Mouse (Mus musculus) MEL (cell line): ENCODE data around the gene Grb2. TPM values are rescaled to one million over a fixed set of nuclear protein-coding genes. Genes with fewer than 3 reads are reported as not detected.

Experiments used
- DNase-seq: peaks from one replicate; pipeline ENCODE4 v3.0.0; 2011; ENCODE audit warnings: low read depth, low spot score
- H3K27ac ChIP-seq: 2 replicates; pipeline ENCODE4 v1.5.1; 2012; ENCODE audit warnings: low read depth, mild to moderate bottlenecking, control low read depth, low read length, moderate library complexity; ENCODE audit not compliant: control insufficient read depth
- H3K27me3 ChIP-seq, 2 experiments: fragments of 150-350 bp in 1 of 2; sonication (generic) in 1 of 2; 2 replicates each; pipeline ENCODE4 v1.6.1; 2012; ENCODE audit warnings: low read length in 2 of 2, mild to moderate bottlenecking in 2 of 2, improper control_type of control experiment in 1 of 2, moderate library complexity in 1 of 2; ENCODE audit not compliant: insufficient read depth in 2 of 2, control insufficient read depth in 1 of 2
- H3K36me3 ChIP-seq, 2 experiments: 2 replicates each; pipeline ENCODE4 v1.6.1; 2012 to 2014; ENCODE audit warnings: low read length in 2 of 2, improper control_type of control experiment in 1 of 2, inconsistent platforms in 1 of 2, mild to moderate bottlenecking in 1 of 2; ENCODE audit not compliant: insufficient read depth in 2 of 2, control insufficient read depth in 1 of 2
- H3K4me1 ChIP-seq, 2 experiments: fragments of 150-350 bp in 1 of 2; sonication (generic) in 1 of 2; 2 replicates each; pipeline ENCODE4 v1.6.1; 2012; ENCODE audit warnings: low read length in 2 of 2, improper control_type of control experiment in 1 of 2, mild to moderate bottlenecking in 1 of 2; ENCODE audit not compliant: insufficient read depth in 2 of 2, control insufficient read depth in 1 of 2
- H3K4me3 ChIP-seq, 2 experiments: fragments of 150-350 bp in 1 of 2; sonication (generic) in 1 of 2; 2 replicates each; pipeline ENCODE4 v1.5.1; 2012; ENCODE audit warnings: low read depth in 2 of 2, low read length in 2 of 2, mild to moderate bottlenecking in 2 of 2, moderate library complexity in 2 of 2, control low read depth in 1 of 2, improper control_type of control experiment in 1 of 2; ENCODE audit not compliant: control insufficient read depth in 1 of 2, insufficient read depth in 1 of 2
- H3K79me2 ChIP-seq: 2 replicates; pipeline ENCODE4 v1.6.1; 2012; ENCODE audit warnings: mild to moderate bottlenecking, low read length, moderate library complexity; ENCODE audit not compliant: control insufficient read depth, poor library complexity, insufficient read depth
- H3K9ac ChIP-seq: 2 replicates; pipeline ENCODE4 v1.6.1; 2012; ENCODE audit warnings: low read depth, mild to moderate bottlenecking, control low read depth, low read length, moderate library complexity; ENCODE audit not compliant: control insufficient read depth, poor library complexity, severe bottlenecking
- H3K9me3 ChIP-seq: fragments of 150-350 bp; sonication (generic); replicated peaks from 2 replicates; pipeline ENCODE4 v1.6.1; 2012; ENCODE audit warnings: mild to moderate bottlenecking, low read length, improper control_type of control experiment, moderate library complexity; ENCODE audit not compliant: insufficient read depth
- BHLHE40 ChIP-seq: IDR thresholded peaks from 2 replicates; pipeline ENCODE4 v1.6.1; 2012; ENCODE audit warnings: low read depth, mild to moderate bottlenecking, inconsistent platforms, low read length, improper control_type of control experiment, borderline replicate concordance
- CHD2 ChIP-seq: IDR thresholded peaks from 2 replicates; pipeline ENCODE4 v1.6.1; 2011; ENCODE audit warnings: low read length, improper control_type of control experiment
- CTCF ChIP-seq, 3 experiments: IDR thresholded peaks in 2 of 3; conservative IDR thresholded peaks in 1 of 3; 2 replicates each; pipeline ENCODE4 v1.5.1; 2011 to 2012; ENCODE audit warnings: low read length in 3 of 3, low read depth in 2 of 3, mild to moderate bottlenecking in 2 of 3, improper control_type of control experiment in 1 of 3, inconsistent platforms in 1 of 3, mixed read lengths in 1 of 3, moderate library complexity in 1 of 3; ENCODE audit not compliant: control insufficient read depth in 1 of 3, insufficient read depth in 1 of 3, poor library complexity in 1 of 3, severe bottlenecking in 1 of 3
- ELF1 ChIP-seq: IDR thresholded peaks from 2 replicates; pipeline ENCODE4 v1.6.1; 2014; ENCODE audit warnings: low read depth, mild to moderate bottlenecking, inconsistent platforms, low read length, improper control_type of control experiment, moderate library complexity
- GABPA ChIP-seq: IDR thresholded peaks from 2 replicates; pipeline ENCODE4 v1.6.1; 2012; ENCODE audit warnings: low read depth, mild to moderate bottlenecking, inconsistent platforms, low read length, improper control_type of control experiment, moderate library complexity
- JUND ChIP-seq: IDR thresholded peaks from 2 replicates; pipeline ENCODE4 v1.6.1; 2011; ENCODE audit warnings: low read depth, mild to moderate bottlenecking, improper control_type of control experiment, low read length
- MAFK ChIP-seq: IDR thresholded peaks from 2 replicates; pipeline ENCODE4 v1.6.1; 2011; ENCODE audit warnings: low read depth, mild to moderate bottlenecking, low read length, improper control_type of control experiment, borderline replicate concordance
- MYB ChIP-seq: IDR thresholded peaks from 2 replicates; pipeline ENCODE4 v1.6.1; 2011; ENCODE audit warnings: mild to moderate bottlenecking, low read depth, low read length, improper control_type of control experiment
- MYC ChIP-seq: IDR thresholded peaks from 2 replicates; pipeline ENCODE4 v1.6.1; 2011; ENCODE audit warnings: low read depth, mild to moderate bottlenecking, low read length, improper control_type of control experiment, moderate library complexity
- POLR2A ChIP-seq, 2 experiments: IDR thresholded peaks; 2 replicates each; pipeline ENCODE4 v1.6.1; 2011 to 2012; ENCODE audit warnings: low read length in 2 of 2, mild to moderate bottlenecking in 2 of 2, control low read depth in 1 of 2, improper control_type of control experiment in 1 of 2, low read depth in 1 of 2, moderate library complexity in 1 of 2; ENCODE audit not compliant: control insufficient read depth in 1 of 2, insufficient read depth in 1 of 2, poor library complexity in 1 of 2
- POLR2AphosphoS2 ChIP-seq: IDR thresholded peaks from 2 replicates; pipeline ENCODE4 v1.6.1; 2011; ENCODE audit warnings: low read length, improper control_type of control experiment
- RAD21 ChIP-seq: IDR thresholded peaks from 2 replicates; pipeline ENCODE4 v1.6.1; 2011; ENCODE audit warnings: mild to moderate bottlenecking, low read depth, low read length, improper control_type of control experiment
- RCOR1 ChIP-seq: IDR thresholded peaks from 2 replicates; pipeline ENCODE4 v1.6.1; 2012; ENCODE audit warnings: low read depth, mild to moderate bottlenecking, inconsistent platforms, low read length, improper control_type of control experiment
- SIN3A ChIP-seq: IDR thresholded peaks from 2 replicates; pipeline ENCODE4 v1.6.1; 2012; ENCODE audit warnings: low read length, improper control_type of control experiment, inconsistent platforms
- SMC3 ChIP-seq: IDR thresholded peaks from 2 replicates; pipeline ENCODE4 v1.6.1; 2011; ENCODE audit warnings: low read depth, low read length, improper control_type of control experiment
- ZKSCAN1 ChIP-seq: IDR thresholded peaks from 2 replicates; pipeline ENCODE4 v1.6.1; 2012; ENCODE audit warnings: low read depth, mild to moderate bottlenecking, inconsistent platforms, low read length, improper control_type of control experiment, moderate library complexity
- ZMIZ1 ChIP-seq: IDR thresholded peaks from 2 replicates; pipeline ENCODE4 v1.6.1; 2012; ENCODE audit warnings: low read depth, mild to moderate bottlenecking, inconsistent platforms, low read length, improper control_type of control experiment, moderate library complexity
- polyA plus RNA-seq, 2 experiments: library from polyadenylated mRNA; stranded (reverse) in 1 of 2; unstranded in 1 of 2; fragments of >175 nt in 1 of 2; fragments of >200 nt in 1 of 2; gene quantifications; 2 replicates each; pipeline versions ENCODE4 v1.2.1 to v1.2.4; 2012; ENCODE audit warnings: low replicate concordance in 2 of 2, low read depth in 1 of 2; ENCODE audit not compliant: insufficient read length in 2 of 2, insufficient read depth in 1 of 2, missing spikeins in 1 of 2
- total RNA-seq: library from RNA; depleted of rRNA; stranded (reverse); fragments of 300-350 nt; gene quantifications from 2 replicates; pipeline ENCODE4 v1.2.3, GENCODE M21; 2012

Grb2 gene
- total and polyA plus RNA-seq, 3 experiments: 75.3 to 261 TPM; not detected in 1

DNA sequence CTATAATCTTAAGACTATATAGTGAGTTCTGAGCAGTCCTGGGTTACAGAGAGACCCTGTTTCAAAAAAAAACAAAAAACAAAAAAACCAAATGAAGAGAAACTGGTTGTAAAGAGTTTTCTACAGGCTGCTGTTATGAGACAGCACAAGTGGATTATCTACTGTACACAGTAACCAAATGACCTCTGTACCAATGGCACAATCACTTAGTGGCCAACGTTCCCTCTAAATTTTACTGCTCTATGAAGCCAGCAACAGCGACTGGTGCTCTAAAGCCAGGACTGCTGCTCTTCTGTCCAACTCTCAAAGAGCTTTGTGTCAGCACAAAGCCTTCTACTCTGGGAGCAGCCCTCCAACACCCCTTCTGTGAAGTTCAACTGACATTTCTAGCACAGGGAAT is 11.3 kb downstream of the Grb2 start:
- Histone ChIP-seq H3K9me3 (no peaks in the 10 kb centered on the region), H3K4me3 (no peak overlapping the region), H3K79me2 (peaks cover 94% of the 10 kb centered on the region), H3K27ac (no peak overlapping the region), H3K36me3 (peaks cover 45 to 73% of the 10 kb centered on the region in 2 experiments), H3K4me1 (peaks cover 19 to 34% of the 10 kb centered on the region in 2 experiments), H3K9ac (no peak overlapping the region), H3K27me3 (no peaks in the 10 kb centered on the region)
- TF ChIP-seq MYC: no peak
- TF ChIP-seq SMC3: no peak
- TF ChIP-seq ZMIZ1: no peak
- TF ChIP-seq GABPA: no peak
- no peak for TF ChIP-seq BHLHE40
- TF ChIP-seq ELF1: no peak
- no peak for TF ChIP-seq MYB
- DNase-seq: no peak

DNA sequence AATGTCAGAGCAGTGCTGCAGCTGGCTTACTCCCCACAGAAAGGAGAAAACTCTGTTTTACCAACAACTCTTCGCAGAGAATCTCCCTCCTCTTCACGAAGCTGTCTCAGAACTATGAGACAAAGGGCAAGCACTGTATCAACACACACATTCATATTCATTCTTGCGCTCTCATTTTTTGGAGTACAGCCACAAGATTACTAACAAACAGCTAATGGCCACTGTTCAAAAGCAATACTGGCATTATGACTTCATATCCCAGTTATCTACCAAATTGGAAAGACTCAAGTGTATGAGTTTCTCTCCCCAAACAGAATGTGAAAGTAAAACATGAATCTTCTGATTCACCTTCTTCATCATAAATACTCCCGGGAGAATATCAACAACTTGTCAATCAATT is 11.9 kb downstream of the Grb2 start:
- Histone ChIP-seq H3K9ac (no peak overlapping the region), H3K4me3 (no peak overlapping the region), H3K9me3 (no peaks in the 10 kb centered on the region), H3K27me3 (no peaks in the 10 kb centered on the region), H3K36me3 (peaks cover 50 to 73% of the 10 kb centered on the region in 2 experiments), H3K4me1 (peaks cover 19 to 31% of the 10 kb centered on the region in 2 experiments), H3K79me2 (peaks cover 96% of the 10 kb centered on the region), H3K27ac (no peak overlapping the region)
- no peak for TF ChIP-seq POLR2AphosphoS2
- TF ChIP-seq CHD2: no peak
- no peak for TF ChIP-seq BHLHE40
- no peak for TF ChIP-seq SIN3A
- no peak for TF ChIP-seq RCOR1
- TF ChIP-seq CTCF (IDR thresholded peaks at IDR 0.05 in 2 of 3, conservative IDR thresholded peaks at IDR 0.05 in 1 of 3; ENCODE audit: control insufficient read depth in 1 of 3, insufficient read depth in 1 of 3, low read depth in 2 of 3, low read length in 3 of 3, poor library complexity in 1 of 3, severe bottlenecking in 1 of 3): no peak
- no peak for TF ChIP-seq RAD21
- TF ChIP-seq ELF1: no peak
- TF ChIP-seq POLR2A (IDR thresholded peaks at IDR 0.05; ENCODE audit: control insufficient read depth in 1 of 2, insufficient read depth in 1 of 2, low read depth in 1 of 2, low read length in 2 of 2, poor library complexity in 1 of 2): no peak
- no peak for TF ChIP-seq ZKSCAN1
- no peak for TF ChIP-seq JUND
- TF ChIP-seq MAFK: no peak
- DNase-seq: no peak
